Mouse (Mus musculus): ENCODE results near the gene Gm5105.

GRCm38 (mm10) chr3:138116871-138117270 is 49.7 kb upstream of the Gm5105 start:
- TF ChIP-seq GATA1 (IDR thresholded peaks at IDR 0.05; ENCODE audit: low read length) (no peak), TAL1 (IDR thresholded peaks at IDR 0.05; ENCODE audit: low read length) (no peak)
